Mouse (Mus musculus) midbrain, embryonic 13.5 days (tissue): ENCODE results near the gene 9230113P08Rik. TPM values are rescaled to one million over a fixed set of nuclear protein-coding genes. Genes with fewer than 3 reads are reported as not detected.
"Not testable (repeated sequence)": the region's sequence is repeated elsewhere in the genome, so short reads cannot be mapped to it uniquely, and the experiment has no call there.

Experiments used
- ATAC-seq: fragments of 200-750 bp; cut with Nextera tagmentation; 2 replicates; pipeline ENCODE4 v1.8.0; 2017; ENCODE audit warnings: mild to moderate bottlenecking, moderate TSS enrichment, moderate library complexity
- H3K27ac ChIP-seq: fragments of 300-500 bp; sonication (generic); 2 replicates; pipeline ENCODE4 v1.5.1; 2015; ENCODE audit warnings: inconsistent platforms, mild to moderate bottlenecking, moderate library complexity
- H3K27me3 ChIP-seq: fragments of 300-500 bp; sonication (generic); 2 replicates; pipeline ENCODE4 v1.6.1; 2015; ENCODE audit warnings: mild to moderate bottlenecking, inconsistent platforms
- H3K36me3 ChIP-seq: fragments of 300-500 bp; sonication (generic); 2 replicates; pipeline ENCODE4 v1.6.1; 2015; ENCODE audit warnings: mild to moderate bottlenecking, inconsistent platforms
- H3K4me1 ChIP-seq: fragments of 300-500 bp; sonication (generic); replicated peaks from 2 replicates; pipeline ENCODE4 v1.6.1; 2015; ENCODE audit warnings: inconsistent platforms
- H3K4me2 ChIP-seq: fragments of 300-500 bp; sonication (generic); replicated peaks from 2 replicates; pipeline ENCODE4 v1.6.1; 2015; ENCODE audit warnings: moderate library complexity, mild to moderate bottlenecking, inconsistent platforms
- H3K4me3 ChIP-seq: fragments of 300-500 bp; sonication (generic); replicated peaks from 2 replicates; pipeline ENCODE4 v1.5.1; 2015; ENCODE audit warnings: mild to moderate bottlenecking, inconsistent platforms
- H3K9ac ChIP-seq: fragments of 300-500 bp; sonication (generic); replicated peaks from 2 replicates; pipeline ENCODE4 v1.6.1; 2015; ENCODE audit warnings: mild to moderate bottlenecking, inconsistent platforms
- H3K9me3 ChIP-seq: fragments of 300-500 bp; sonication (generic); 2 replicates; pipeline ENCODE4 v1.6.1; 2016; ENCODE audit warnings: mild to moderate bottlenecking, inconsistent platforms
- WGBS: fragments of 180-500 bp; shearing (Covaris S2); methylation state at CpG from one replicate; pipeline ENCODE4 v1.1.7; 2015; 5-methylcytosine and 5-hydroxymethylcytosine counted together
- polyA plus RNA-seq: library from polyadenylated mRNA; unstranded; fragments of >200 nt; fragmentation: Nextera tagmentation; extraction: Ambion mirVana; gene quantifications from 2 replicates; pipeline ENCODE4 v1.2.1, GENCODE M21; 2015

The 9230113P08Rik gene
- not detected in 2 replicates for polyA plus RNA-seq

- not testable (repeated sequence) for ATAC-seq, H3K4me1 ChIP-seq, H3K27me3 ChIP-seq, H3K9ac ChIP-seq, H3K4me3 ChIP-seq, H3K27ac ChIP-seq, H3K4me2 ChIP-seq, H3K36me3 ChIP-seq
- H3K9me3 ChIP-seq, result peaks cover 22% of the 10 kb centered on the region
Observed at GRCm38 (mm10) chr9:35908123-35908522, at the start of gene 9230113P08Rik. Gene 9230113P08Rik, plus strand, starts transcription at chr9:35908423.

- H3K27ac ChIP-seq, ATAC-seq, H3K4me3 ChIP-seq, H3K4me2 ChIP-seq, H3K4me1 ChIP-seq, H3K27me3 ChIP-seq, H3K9ac ChIP-seq, H3K36me3 ChIP-seq: not testable (repeated sequence)
- 66% methylated on average over 1 of the region's 1 CpGs for WGBS
- peaks cover 19% of the 10 kb centered on the region for H3K9me3 ChIP-seq
Observed at GRCm38 (mm10) chr9:35893112-35893511, 15.1 kb upstream of the 9230113P08Rik start.

GRCm38 (mm10) chr9:35904494-35904893 is 3.7 kb upstream of the 9230113P08Rik start:
- no peak overlapping the region for H3K27ac ChIP-seq
- 80% methylated on average over 2 of the region's 2 CpGs for WGBS

GRCm38 (mm10) chr9:35930817-35931216 is 22.6 kb downstream of the 9230113P08Rik start:
- no peak for ATAC-seq
- WGBS, result 87% methylated on average over 2 of the region's 2 CpGs
- H3K9ac ChIP-seq, result no peak overlapping the region

More at GRCm38 (mm10) chr9:35904494-35904893, 3.7 kb upstream of the 9230113P08Rik start:
- Histone ChIP-seq H3K9ac (no peak overlapping the region), H3K4me2 (no peak overlapping the region), H3K36me3 (no peaks in the 10 kb centered on the region), H3K27me3 (no peaks in the 10 kb centered on the region), H3K9me3 (peaks cover 22% of the 10 kb centered on the region), H3K4me3 (no peak overlapping the region), H3K4me1 (no peaks in the 10 kb centered on the region)
- no peak for ATAC-seq

More at GRCm38 (mm10) chr9:35930817-35931216, 22.6 kb downstream of the 9230113P08Rik start:
- Histone ChIP-seq H3K27me3 (no peaks in the 10 kb centered on the region), H3K36me3 (no peaks in the 10 kb centered on the region), H3K4me1 (no peaks in the 10 kb centered on the region), H3K9me3 (no peaks in the 10 kb centered on the region), H3K4me2 (no peak overlapping the region), H3K27ac (no peak overlapping the region), H3K4me3 (no peak overlapping the region)

Other genes starting within 250 kb of the 9230113P08Rik start
- not detected in 2 replicates for gene Pate1, start 221.0 kb upstream of the 9230113P08Rik start, polyA plus RNA-seq
- not detected in 2 replicates for gene Gm17677, start 167.4 kb upstream of the 9230113P08Rik start, polyA plus RNA-seq
- not detected in 2 replicates for gene Gm17727, start 130.3 kb upstream of the 9230113P08Rik start, polyA plus RNA-seq
- not detected in 2 replicates for gene Gm27235, start 118.3 kb upstream of the 9230113P08Rik start, polyA plus RNA-seq
- not detected in 2 replicates for gene D730048I06Rik, start 118.3 kb upstream of the 9230113P08Rik start, polyA plus RNA-seq
- gene 9230110F15Rik, start 64.3 kb upstream of the 9230113P08Rik start, polyA plus RNA-seq, result not detected in 2 replicates
- not detected in 2 replicates for gene Gm5916, start 220.4 kb downstream of the 9230113P08Rik start, polyA plus RNA-seq